Mouse (Mus musculus) kidney, adult 18-20 months (tissue): ENCODE results near the gene Sync.
A peak's percentile ranks its signal among the peaks of the same experiment; 100 is the strongest.

Experiments
- DNase-seq: peaks from one replicate; pipeline ENCODE4 v3.0.0; 2021

The Sync gene

GRCm38 (mm10) chr4:129263225-129264021, 24.0 kb upstream of the Sync start:
- DNase-seq = peak; percentile 52

- DNase-seq = no peak
Measured at GRCm38 (mm10) chr4:129266191-129266590, 21.2 kb upstream of the Sync start.

DNA sequence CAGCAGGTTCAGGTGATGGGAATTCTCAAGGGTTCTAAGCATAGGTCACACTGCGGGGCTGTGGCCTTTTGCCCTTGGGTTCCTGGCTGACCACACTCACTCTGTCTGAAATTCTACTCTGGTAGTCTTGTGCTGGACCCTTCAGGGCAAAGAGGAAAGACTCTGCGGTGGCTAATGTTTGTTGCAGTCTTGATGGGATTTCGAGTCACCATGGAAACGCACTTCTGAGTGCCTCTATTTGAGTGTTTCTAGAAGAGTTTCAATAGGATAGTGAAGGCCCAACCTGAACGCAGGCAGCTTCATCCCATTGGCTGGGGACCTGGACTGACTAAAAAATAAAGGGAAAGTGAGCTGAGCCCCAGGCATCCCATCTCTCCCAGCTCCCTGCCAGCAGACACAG, 20.6 kb upstream of the Sync start:
- DNase-seq = no peak

DNA sequence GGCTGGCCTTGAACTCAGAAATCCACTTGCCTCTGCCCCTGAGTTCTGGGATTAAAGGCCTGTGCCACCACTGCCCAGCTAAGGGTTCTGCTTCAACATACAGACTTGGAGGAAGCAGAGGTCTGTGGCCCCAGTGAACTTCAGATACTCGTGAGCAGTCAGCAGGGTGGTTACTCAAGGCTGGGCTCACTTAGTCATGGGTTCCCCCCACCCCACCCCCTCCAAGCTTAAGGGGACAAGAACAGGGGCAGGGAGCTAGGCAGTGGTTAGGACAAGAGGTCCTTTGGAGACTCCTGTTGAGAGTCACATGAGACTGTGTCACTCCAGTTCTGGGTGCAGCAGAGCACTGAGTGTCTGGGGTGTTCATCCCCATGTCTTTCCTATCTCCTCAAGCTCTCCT, 18.7 kb upstream of the Sync start:
- no peak for DNase-seq

- peak; percentile 80 for DNase-seq
Measured at GRCm38 (mm10) chr4:129271991-129272755, 15.2 kb upstream of the Sync start.

- peak; percentile 80 for DNase-seq
Measured at GRCm38 (mm10) chr4:129272756-129273046, 14.7 kb upstream of the Sync start.

DNA sequence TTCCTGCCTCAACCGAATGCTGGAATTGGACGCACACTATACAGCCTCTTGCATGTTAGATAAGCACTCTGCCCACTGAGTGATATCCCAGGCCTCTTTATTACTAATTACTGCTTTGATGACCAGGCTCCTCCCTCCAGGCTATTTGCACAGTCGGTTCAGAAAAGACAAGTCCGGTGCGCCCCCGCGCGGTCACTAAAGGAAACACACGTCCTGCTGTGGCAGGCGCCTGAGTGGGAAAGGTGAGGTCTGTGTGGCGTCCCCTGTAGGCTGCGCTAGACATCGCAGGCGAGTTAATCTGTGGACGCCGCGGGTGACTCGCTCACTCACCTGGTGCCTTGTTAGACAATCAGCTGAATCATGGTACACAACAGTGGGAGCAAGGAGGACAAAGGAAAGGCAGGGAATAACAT, 11.0 kb upstream of the Sync start:
- peak; percentile 98 for DNase-seq

DNA sequence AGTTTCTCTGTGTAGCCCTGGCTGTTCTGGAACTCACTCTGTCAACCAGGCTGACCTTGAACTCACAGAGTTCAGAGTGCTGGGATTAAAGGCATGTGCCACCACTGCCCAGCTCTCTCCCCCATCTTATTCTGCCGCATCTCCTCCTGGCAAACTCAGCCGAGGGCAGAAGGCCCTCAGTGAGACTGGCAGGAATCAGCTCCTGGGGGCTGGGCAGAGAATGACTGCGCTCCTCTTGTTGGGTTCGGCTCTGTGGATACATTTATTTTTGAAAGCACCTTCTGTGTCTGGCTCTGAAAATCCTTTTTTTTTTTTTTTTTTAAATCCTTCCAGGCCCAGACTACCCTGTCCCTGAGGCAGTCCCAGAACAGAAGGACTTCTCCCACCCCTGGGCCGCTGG, 4.6 kb upstream of the Sync start:
- no peak for DNase-seq

- no peak for DNase-seq
Measured at GRCm38 (mm10) chr4:129283226-129283625, 4.2 kb upstream of the Sync start.

DNA sequence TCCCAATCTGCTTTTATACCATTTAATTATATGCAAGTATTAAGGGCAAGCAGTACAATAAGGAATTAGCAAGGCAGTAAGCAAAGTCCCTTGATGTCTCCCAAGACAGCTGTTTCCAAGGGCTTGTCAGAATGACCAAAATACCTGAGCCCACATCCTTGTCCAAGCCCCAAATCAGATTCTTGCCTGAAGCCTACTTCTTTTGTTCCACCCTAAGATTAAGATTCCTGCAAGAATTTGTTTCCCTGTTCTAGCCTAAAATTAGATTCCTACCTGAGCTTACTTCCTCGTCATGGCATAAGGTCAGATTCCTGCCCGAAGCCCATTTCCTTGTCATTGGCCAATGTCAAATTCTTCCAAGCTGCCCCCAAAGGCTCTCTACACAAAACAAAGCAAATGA, 2.7 kb upstream of the Sync start:
- DNase-seq = no peak

GRCm38 (mm10) chr4:129286001-129286682, 1.3 kb upstream of the Sync start:
- no peak for DNase-seq

DNA sequence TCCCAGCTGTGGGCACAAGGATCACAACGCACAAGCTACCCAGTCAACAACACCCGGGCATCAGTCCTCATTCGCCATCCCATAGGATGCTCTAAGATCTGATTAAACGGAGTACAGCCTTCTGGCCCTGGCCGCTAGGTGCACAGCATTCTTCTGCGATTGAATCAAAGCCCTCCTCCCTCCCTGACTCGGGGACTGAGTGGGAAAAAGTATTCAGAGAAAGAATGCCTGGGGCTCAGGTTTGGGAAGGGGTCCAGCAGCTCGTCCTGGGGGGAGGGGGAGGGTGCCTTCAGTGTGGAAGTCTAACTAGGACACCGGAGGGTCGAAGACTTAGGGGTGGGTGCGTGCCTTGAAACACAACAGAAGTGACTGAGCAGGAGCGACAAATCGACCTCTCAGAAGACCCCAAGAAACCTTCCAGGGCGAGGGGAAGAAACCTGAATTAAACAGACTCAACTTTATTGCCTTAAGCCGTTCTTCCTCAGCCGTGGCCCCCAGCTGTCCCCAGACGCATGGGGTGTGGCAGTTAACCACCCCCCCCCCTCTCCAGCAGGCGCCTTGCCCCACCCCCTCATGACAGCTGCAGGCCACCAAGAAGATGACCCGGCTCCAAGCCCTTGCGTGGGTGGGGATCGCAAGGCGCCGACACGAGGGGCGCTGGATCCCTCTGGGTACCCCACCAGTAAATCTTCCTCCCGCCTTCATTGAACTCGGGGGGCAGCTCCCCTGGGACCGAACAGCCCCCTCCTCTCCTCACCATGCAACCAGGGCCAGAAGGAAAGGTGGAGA, 540 bp upstream of the Sync start:
- no peak for DNase-seq

GRCm38 (mm10) chr4:129288067-129288466, 650 bp downstream of the Sync start:
- peak; percentile 18 for DNase-seq

- no peak for DNase-seq
Measured at GRCm38 (mm10) chr4:129289671-129290070, 2.3 kb downstream of the Sync start.

DNA sequence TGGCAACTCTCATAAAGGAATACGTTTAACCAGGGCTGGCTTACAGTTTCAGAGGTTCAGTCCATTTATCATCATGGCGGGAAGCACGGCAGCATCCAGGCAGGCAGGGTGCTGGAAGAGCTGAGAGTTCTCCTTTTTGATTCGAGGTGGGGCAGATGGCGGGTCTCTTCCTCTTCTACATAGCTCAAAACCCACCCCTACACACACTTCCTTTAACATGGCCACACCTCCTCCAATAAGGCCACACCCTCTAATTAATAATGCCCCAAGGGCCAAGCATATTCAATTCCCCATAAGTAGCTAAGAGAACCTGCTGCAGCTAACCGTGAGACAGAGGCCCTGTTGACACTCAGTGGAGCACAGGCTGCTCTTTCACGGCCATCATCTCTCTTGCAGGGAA, 5.4 kb downstream of the Sync start:
- DNase-seq = no peak

- no peak for DNase-seq
Measured at GRCm38 (mm10) chr4:129293702-129294101, 6.3 kb downstream of the Sync start.

DNA sequence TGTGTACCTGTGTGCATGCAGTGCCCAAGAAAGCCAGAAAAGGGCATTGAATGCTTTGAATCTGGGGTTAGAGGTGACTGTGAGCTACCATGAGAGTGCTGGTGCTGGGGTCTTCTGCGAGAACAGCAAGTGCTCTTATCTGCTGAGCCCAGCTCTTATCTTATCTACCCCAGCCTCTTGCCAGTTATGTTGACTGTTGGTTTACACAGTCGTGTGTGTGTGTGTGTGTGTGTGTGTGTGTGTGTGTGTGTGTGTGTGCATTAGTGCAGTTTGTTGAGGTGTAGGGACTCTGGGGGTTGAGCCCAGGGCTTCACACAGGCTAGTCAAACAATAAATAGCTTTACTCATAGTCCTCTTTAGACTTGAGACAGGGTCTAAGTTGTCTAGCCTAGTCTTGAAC, 7.8 kb downstream of the Sync start:
- DNase-seq = no peak

- no peak for DNase-seq
Measured at GRCm38 (mm10) chr4:129296066-129296465, 8.6 kb downstream of the Sync start.

DNA sequence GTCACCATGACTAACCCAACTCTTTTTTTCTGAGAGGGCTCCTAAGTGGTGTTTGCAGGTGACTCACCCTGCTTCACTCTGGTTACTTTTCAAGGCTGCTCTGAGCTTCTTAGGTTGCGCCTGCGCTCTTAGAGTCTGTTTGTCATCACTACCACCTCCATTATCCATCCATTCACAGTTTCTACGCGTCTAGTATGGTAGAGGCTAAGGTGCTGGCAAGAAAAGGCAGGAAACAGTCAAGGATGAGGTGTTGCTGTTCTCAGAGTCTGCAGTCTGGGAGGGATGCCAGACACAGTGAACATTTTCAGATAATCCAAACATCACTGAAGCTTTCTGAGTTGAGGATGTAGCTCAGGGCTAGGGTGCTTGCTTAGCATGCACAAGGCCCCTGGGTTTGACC, 10.3 kb downstream of the Sync start:
- no peak for DNase-seq

DNA sequence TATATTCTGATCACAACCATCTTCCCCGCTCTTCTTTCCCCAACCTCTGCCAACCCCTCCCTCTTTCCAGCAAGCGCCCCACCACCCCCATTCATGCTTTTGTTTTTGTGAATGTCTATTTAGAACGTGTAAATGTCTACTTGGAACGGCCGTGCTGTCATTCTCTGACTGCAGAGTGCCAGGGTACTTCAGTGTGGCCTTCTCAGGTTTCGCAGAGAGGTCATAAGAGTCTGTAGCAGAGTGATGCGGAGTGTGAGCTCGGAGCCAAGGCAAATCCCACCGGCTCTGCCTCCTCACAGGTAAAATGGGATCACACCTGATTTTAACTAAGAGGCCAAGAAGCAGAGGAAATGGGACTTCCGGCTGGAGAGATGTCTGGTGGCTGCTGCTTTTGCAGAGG, 11.7 kb downstream of the Sync start:
- no peak for DNase-seq

DNA sequence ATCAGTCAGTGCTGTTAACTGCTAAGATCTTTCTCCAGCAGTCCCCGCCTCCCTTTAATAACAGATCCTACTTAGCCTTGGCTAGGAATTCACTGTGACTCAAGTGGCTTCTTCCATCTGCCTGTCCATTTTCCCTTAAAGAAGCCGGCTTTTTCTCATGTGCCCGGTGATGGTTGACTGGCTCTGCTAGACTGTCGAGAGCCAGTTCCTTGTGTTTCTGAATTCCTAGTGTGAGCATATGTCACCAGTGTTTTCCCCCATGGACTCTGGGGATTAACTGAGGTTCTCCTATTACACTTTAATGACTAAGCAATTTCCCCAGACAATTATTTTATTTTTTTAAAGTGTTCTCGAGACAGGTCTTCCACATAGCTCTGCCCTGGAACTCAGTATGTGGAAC, 16.0 kb downstream of the Sync start:
- no peak for DNase-seq

- DNase-seq = no peak
Measured at GRCm38 (mm10) chr4:129303816-129304215, 16.4 kb downstream of the Sync start.

DNA sequence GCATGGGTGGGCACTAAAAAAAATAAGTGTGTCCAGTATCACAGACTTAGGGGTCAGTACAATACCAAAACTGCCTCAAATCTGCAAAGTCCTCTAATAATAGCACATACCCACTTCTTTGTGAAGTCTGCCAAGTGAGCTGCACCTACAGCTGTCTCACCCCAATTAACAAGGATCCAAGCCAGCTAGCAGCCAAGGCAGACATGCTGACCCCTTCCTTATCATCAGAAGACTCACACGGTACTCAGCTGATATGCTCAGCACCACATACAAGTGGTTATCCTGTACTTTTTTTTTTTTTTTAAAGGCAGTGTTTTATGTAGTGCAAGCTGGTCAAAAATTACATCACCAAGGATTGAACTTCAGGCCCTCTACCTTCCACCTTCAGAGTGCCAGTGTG, 16.9 kb downstream of the Sync start:
- no peak for DNase-seq
